Mouse (Mus musculus) liver (tissue): ENCODE data around the gene Snx20.
"Not testable (repeated sequence)": the region's sequence is repeated elsewhere in the genome, so short reads cannot be mapped to it uniquely, and the experiment has no call there.

Source experiments
- DNase-seq: peaks from one replicate; pipeline ENCODE4 v3.0.0-alpha.2; 2020; ENCODE audit warnings: mixed read lengths

Gene Snx20

DNA sequence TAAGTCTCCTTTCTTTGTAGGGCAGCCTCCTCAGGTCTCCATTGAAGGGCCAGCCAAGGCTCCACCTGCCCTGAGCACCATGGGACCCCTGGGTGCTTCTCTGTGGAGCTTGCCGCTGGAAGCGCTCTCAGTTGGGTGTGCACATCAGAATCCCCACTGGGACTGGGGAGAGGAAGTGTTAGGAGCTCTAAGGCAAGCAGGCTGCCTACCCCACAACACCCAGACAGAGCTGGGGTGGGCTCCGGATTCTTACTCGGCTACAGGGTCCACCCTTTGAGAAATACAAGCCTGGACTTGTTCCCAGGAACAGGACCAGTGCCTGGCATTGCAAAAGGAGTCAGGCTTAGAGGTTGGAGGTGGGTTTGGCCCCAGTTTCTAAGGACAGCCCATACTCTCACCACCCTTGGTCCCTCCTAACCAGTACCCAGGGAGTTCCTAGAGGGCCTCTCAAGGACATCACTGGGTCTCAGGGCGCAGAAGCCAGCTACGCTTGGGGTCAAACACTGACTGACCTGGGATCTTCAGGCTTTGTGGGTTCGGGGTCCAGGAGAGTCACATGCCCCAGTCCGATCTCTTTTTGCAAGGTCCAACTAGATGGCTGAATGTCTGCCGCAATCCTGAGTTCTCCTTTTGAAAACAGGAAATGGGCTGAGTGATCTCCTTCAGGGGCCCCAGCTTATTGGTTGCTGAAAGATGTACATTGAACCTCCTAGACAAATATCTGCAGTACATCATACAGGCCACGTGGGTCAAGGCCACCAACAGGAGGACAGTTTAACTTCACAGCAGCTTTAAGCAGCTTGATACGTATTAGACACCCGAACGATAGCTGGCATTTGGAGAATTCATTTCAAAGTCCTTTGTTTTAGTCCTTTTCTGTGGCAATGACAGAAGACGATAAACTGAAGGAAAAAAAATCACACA, at the start of gene Snx20:
Gene Snx20 (minus strand): TSS at position 655 of the 924 bp plus-strand sequence.
- peak; percentile 11 for DNase-seq

DNA sequence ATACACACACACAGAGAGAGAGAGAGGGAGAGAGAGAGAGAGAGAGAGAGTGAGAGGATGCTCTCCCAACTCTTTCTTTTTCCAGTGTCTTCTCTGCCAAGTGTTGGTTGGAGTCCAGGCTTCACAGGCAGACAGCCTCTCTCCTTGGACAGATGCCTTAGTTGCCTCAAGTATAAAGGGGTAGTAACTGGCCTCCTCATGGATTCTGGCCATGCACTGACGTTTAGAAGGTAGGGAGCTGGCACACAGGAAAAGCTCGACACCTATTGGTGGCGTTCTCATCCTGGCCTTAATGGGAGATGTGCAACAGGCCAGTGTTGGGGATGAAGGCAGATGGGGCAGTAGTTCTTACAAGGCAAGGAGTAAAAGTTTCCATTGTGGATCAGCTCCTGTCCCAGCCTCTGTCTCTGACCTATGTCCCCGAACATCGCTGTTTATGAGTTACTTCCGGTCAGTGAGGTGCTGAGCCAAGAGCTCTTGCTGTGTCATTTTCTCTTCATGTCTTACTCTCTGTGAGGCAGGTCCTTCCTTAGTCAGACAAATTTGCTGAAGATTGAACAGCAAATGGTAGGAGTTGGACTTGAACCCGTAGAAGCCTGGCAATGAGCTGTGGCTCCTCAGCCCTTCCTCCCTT, 47.8 kb upstream of the Snx20 start:
- DNase-seq = no peak

DNA sequence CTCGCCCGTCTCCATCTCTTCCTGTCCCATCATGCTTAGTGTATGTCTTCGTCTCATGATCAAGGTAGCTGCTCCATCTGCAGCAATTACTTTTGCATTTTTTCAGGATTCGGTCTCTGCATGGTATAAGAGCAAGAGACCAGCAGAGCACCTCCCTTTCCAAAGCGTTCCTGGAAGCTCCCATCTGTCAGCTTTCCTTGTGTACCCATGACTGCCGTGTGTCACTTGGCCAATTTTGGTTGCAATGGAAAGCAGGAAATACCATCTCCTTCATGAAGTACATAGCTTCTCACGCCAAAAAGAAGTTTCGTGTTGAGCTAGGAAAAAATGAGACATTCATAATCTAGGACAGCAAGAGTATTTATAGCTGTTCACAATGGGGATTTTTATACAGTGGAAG, 45.1 kb upstream of the Snx20 start:
- DNase-seq = no peak

DNA sequence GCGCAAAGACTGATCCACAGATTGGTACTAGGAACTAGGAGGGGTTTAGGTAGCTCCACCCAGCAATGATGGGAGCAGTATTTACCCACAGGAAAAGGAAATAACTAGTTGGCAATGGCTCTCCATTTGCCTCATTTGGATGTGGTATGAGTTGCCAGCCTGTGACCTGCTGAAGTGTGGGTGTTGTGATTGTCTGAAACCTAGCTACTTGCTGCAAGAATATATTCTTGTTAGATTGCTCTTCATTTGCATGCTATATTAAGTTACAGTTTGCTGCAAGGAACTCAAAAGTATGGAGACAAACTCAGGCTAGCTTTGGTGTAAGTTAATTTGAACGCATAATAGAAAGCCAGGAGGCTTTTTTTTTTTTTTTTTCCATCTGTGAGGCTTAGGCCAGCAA, 44.6 kb upstream of the Snx20 start:
- no peak for DNase-seq

GRCm38 (mm10) chr8:88677071-88677470, 41.1 kb upstream of the Snx20 start:
- no peak for DNase-seq

- DNase-seq = no peak
These were observed 39.6 kb upstream of the Snx20 start for GRCm38 (mm10) chr8:88675372-88676165.

DNA sequence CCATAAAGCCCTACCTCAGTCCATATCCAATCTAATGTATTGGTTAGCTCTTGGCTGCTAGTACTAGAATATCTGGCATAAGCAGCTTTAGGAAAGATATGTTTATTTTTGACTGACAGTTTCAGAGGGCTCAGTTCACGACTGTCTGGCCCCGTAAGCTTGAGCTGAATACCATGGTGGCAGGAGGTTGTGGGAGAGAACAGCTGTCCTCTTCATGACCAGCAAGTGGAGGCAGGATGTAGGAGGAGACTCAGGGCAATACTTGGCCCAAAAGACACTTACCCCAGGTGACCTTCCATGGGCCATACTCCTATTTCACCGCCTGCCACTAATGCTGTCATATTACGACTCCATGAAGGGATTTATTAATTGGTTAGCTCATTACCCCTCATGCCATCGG, 37.9 kb upstream of the Snx20 start:
- no peak for DNase-seq

GRCm38 (mm10) chr8:88671575-88671974, 35.6 kb upstream of the Snx20 start:
- no peak for DNase-seq

DNA sequence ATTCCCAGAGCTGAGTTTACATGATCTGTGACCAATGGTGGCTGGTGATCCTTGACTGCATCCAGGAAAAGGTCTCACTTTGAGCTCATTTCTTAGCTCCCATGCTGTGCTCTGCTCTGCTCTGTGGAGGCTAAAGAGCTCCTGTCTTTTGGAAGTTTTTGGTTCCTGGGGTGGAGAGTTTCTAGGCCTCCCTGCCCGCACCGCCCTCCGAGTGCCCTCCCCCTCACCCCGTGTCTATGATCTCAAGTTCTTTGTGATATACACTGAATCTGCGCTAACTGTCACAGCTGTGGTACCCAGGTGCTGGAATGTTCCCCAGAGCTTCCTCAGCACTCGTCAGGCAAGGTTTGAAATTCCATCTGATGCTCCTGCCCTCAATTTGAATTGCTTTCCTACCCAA, 34.9 kb upstream of the Snx20 start:
- no peak for DNase-seq

DNA sequence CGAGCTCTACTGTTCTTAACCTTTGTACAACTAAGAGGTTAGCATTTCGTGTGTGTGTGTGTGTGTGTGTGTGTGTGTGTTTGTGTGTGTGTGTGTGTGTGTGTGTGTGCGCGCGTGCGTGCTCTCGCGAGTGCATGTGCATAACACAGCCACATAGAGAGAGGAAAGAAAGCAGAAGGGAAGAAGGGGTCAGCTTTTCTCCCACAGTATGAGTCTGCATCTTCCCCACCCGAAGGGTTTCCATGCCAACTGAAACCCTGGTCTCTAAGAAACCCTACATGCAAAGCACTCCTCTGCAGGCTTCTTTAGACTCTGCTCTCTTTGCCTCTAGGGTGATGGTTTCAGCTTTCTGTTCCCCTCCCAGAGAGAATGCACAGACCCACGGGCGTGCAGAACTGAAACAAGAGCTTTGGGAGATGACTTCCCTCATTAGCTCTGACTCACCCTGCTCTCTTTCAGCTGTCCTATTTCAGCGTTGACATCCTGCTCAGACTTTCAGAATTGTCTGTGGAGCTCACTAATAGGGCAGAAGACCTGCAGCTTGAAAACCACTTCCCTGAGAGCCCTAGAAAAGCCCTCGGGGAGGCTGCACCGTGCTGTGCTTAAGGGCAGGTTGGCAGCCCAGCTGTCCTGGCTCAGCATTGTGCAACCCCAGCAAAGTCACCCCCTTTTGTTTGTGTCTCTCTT, 32.6 kb upstream of the Snx20 start:
- DNase-seq = no peak

GRCm38 (mm10) chr8:88666435-88666834, 30.5 kb upstream of the Snx20 start:
- peak; percentile 13 for DNase-seq

GRCm38 (mm10) chr8:88664947-88665346, 29.0 kb upstream of the Snx20 start:
- no peak for DNase-seq

DNA sequence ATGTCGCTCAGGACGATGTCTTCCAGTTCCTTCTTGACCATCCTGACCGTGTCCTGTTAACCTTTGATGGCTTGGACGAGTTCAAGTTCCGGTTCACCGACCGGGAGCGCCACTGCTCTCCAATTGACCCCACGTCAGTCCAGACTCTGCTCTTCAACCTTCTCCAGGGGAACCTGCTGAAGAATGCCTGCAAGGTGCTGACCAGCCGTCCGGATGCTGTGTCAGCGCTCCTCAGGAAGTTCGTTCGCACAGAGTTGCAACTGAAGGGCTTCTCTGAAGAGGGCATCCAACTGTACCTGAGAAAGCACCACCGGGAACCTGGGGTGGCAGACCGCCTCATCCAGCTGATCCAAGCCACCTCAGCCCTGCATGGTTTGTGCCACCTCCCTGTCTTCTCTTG, 28.2 kb upstream of the Snx20 start:
- DNase-seq = no peak

- DNase-seq = peak; percentile 26
These were observed 26.5 kb upstream of the Snx20 start for GRCm38 (mm10) chr8:88662401-88662821.

- DNase-seq = no peak
These were observed 23.9 kb upstream of the Snx20 start for GRCm38 (mm10) chr8:88659873-88660272.

- no peak for DNase-seq
These were observed 19.4 kb upstream of the Snx20 start for GRCm38 (mm10) chr8:88655334-88655733.

- DNase-seq = not testable (repeated sequence)
These were observed 15.2 kb upstream of the Snx20 start for GRCm38 (mm10) chr8:88651122-88651521.

DNA sequence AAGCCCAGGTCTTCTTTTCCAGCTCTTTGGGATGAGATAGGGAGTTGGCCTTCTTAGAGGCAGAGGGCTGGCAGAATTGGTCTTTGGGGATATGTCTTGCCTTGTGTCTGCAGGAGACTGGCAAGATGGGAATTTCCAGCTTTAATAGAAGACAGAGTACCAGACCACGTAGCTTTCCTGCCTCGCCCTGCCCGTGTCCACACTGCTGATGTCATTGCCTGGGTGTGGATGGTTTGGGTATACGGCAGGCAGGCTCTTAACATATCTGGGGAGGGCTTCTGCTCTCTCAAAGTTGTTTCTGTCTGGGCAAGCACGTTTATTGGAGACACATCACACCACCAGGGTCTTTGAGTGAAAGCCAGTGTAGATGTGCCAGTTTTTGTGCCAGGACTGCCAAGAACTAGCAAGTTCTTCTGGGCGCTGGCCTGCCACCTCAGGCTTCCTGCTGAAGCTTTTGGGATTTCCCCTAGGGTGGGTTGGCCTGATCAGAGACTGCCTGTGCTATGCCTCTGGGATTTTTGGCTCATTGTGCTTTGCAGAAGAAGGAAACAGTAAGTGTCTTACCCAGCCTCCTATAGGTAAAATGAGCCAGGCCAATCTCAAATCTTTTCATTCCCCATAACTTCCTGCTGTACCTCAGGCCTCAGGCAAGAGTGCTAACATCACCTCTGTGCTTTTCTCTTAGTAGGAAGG, 14.2 kb upstream of the Snx20 start:
- DNase-seq = no peak

DNA sequence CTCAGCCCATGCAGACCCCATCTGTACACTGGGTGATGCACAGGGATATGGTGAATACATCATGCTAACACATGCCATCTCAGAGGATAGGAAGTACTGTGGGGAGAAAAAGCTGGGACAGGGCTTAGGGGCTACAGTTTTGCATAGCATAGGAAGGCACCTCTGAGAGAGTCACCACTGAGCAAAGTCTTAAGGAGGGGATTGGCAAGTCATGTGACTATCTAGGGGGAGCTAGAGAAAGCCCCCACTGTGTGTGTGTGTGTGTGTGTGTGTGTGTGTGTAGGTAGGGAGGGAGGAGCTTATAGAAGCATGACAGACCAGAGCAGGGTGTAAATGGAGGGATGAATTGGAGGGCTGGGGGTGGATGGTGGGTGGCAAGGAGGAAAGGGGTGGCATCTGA, 12.4 kb upstream of the Snx20 start:
- no peak for DNase-seq

- peak; percentile 86 for DNase-seq
These were observed 11.2 kb upstream of the Snx20 start, which contains the start of gene Nod2 for GRCm38 (mm10) chr8:88646837-88647778. TSS of gene Nod2 (plus strand) at chr8:88647315.
